Comparison of ENCODE assay signal across 31 mouse cellular contexts in the genomic region with DNA sequence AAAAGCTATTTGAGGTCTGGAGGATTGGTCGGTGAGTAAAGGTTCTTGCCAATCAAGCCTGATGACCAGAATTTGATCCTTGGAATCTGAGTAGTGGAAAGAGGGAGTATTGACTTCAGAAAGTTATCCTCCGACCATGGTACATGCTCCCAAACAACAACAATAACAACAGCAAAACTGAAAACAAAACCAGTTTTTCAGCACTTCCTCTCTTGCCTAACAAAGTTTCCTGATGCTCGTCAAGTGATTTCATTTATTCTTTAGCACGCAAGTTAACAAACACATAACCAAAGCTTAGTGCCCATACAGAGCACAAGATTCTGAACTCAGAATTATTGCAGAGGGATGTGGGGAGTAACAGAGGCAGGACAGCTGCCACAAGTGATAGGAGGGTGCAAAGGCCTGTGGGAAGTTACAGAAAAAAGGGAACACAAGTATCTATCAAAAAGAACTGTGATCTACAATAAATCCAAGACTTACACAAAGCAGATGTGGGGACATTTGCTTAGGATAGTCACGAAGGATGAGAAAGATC. TPM values are rescaled to one million over a fixed set of nuclear protein-coding genes. Genes with fewer than 3 reads are reported as not detected.
A peak's percentile ranks its signal among the peaks of the same experiment; 100 is the strongest.
DNase-seq lines count a peak whose midpoint lies in the region; ATAC-seq and TF ChIP-seq lines count a peak whose summit lies in the region.
"Had no signal": no experiment of that assay in that cellular context is flagged by ENCODE, and none has a peak within 500 bp of the region (broad histone marks: within the 10 kb centered on the region; RNA-seq: fewer than 3 reads in every experiment).

No protein-coding gene starts in this region.

- ATAC-seq in activated CD4-positive, CD25-positive, alpha-beta regulatory T cell, adult 4 months: peak; percentile 25
- peak; percentile 42 for ATAC-seq in megakaryocyte progenitor cell, adult 5-6 weeks (replicated peaks; ENCODE audit: poor library complexity)
- no peak for ATAC-seq in kidney, embryonic 15.5 days (replicated peaks; ENCODE audit: low FRiP score)
- no peak for ATAC-seq in erythroblast, adult 5-6 weeks (replicated peaks; ENCODE audit: low FRiP score, poor library complexity, severe bottlenecking)
- ATAC-seq: forebrain, embryonic 14.5 days; lung, postnatal 0 days had no signal

- no peak overlapping the region for H3K4me2 ChIP-seq in kidney, embryonic 15.5 days
- H3K4me2 ChIP-seq: embryonic facial prominence, embryonic 15.5 days; heart, embryonic 12.5 days; hindbrain, embryonic 13.5 days; limb, embryonic 15.5 days; liver, embryonic 13.5 days; midbrain, embryonic 12.5 days; neural tube, embryonic 13.5 days had no signal

- WGBS in cerebellum, adult 2 months: 92% methylated on average over 5 of the region's 5 CpGs
- WGBS in kidney, embryonic 15.5 days: 78% methylated on average over 5 of the region's 5 CpGs

- peaks cover 4% of the 10 kb centered on the region; the same call in 1 of the 2 replicates for H3K4me1 ChIP-seq in cerebellum, adult 2 months (ENCODE audit: control insufficient read depth, insufficient read depth, low read length)
- no peaks in the 10 kb centered on the region for H3K4me1 ChIP-seq in kidney, embryonic 15.5 days
- H3K4me1 ChIP-seq: embryonic facial prominence, embryonic 10.5 days; embryonic facial prominence, embryonic 15.5 days; hindbrain, embryonic 13.5 days; limb, embryonic 10.5 days; limb, embryonic 15.5 days; midbrain, embryonic 12.5 days; neural tube, embryonic 13.5 days had no signal

- no peak overlapping the region for H3K27ac ChIP-seq in cerebellum, adult 2 months (ENCODE audit: insufficient read depth, low read length)
- H3K27ac ChIP-seq in kidney, embryonic 15.5 days: no peak overlapping the region
- H3K27ac ChIP-seq: embryonic facial prominence, embryonic 10.5 days; embryonic facial prominence, embryonic 15.5 days; hindbrain, embryonic 13.5 days; limb, embryonic 10.5 days; limb, embryonic 15.5 days; liver, embryonic 13.5 days; midbrain, embryonic 12.5 days; neural tube, embryonic 13.5 days had no signal

- no peaks in the 10 kb centered on the region for H3K9me3 ChIP-seq in kidney, embryonic 15.5 days (replicated peaks)
- H3K9me3 ChIP-seq: embryonic facial prominence, embryonic 10.5 days; embryonic facial prominence, embryonic 15.5 days; G1E; heart, embryonic 12.5 days; hindbrain, embryonic 13.5 days; limb, embryonic 10.5 days; limb, embryonic 15.5 days; liver, embryonic 13.5 days; midbrain, embryonic 12.5 days; neural tube, embryonic 13.5 days had no signal

- DNase-seq in CD4-positive, CD25-positive, alpha-beta regulatory T cell, adult 2 months (ENCODE audit: low read depth, low spot score): peak; percentile 29
- DNase-seq in induced T-regulatory cell, adult 2 months (ENCODE audit: low read depth): peak; percentile 77
- DNase-seq in embryo, embryonic 10.5 days (ENCODE audit: low spot score): no peak
- DNase-seq in cerebellum, adult 2 months: no peak
- DNase-seq: adrenal gland, adult 2 months; cerebellum, adult 11 months; cerebellum, adult 9-11 months; gastrocnemius, postnatal 25 days; heart, adult 18-20 months; heart, postnatal 4 days; kidney, adult 11 months; kidney, postnatal 25 days; liver, embryonic 13.5 days; lung, adult 18-20 months; lung, postnatal 4 days; thymus, postnatal 4 days had no signal

- no peaks in the 10 kb centered on the region for H3K27me3 ChIP-seq in cerebellum, adult 2 months (ENCODE audit: control insufficient read depth, insufficient read depth, low read length)
- no peaks in the 10 kb centered on the region for H3K27me3 ChIP-seq in kidney, embryonic 15.5 days
- H3K27me3 ChIP-seq: embryonic facial prominence, embryonic 15.5 days; heart, embryonic 12.5 days; hindbrain, embryonic 13.5 days; limb, embryonic 15.5 days; liver, embryonic 13.5 days; midbrain, embryonic 12.5 days; neural tube, embryonic 13.5 days had no signal

- H3K4me3 ChIP-seq in cerebellum, adult 2 months (replicated peaks; ENCODE audit: insufficient read depth, low read depth, low read length): no peak overlapping the region
- H3K4me3 ChIP-seq in kidney, embryonic 15.5 days (replicated peaks): no peak overlapping the region
- H3K4me3 ChIP-seq: embryonic facial prominence, embryonic 10.5 days; embryonic facial prominence, embryonic 15.5 days; heart, embryonic 12.5 days; hindbrain, embryonic 13.5 days; limb, embryonic 10.5 days; limb, embryonic 15.5 days; liver, embryonic 13.5 days; midbrain, embryonic 12.5 days; neural tube, embryonic 13.5 days had no signal

- TF ChIP-seq CTCF in cerebellum, adult 2 months (IDR thresholded peaks at IDR 0.05; ENCODE audit: borderline replicate concordance, insufficient read depth, low read depth, low read length): no peak

- no peak overlapping the region for H3K9ac ChIP-seq in kidney, embryonic 15.5 days
- H3K9ac ChIP-seq: embryonic facial prominence, embryonic 15.5 days; heart, embryonic 12.5 days; hindbrain, embryonic 13.5 days; limb, embryonic 15.5 days; liver, embryonic 13.5 days; midbrain, embryonic 12.5 days; neural tube, embryonic 13.5 days had no signal

- H3K36me3 ChIP-seq in kidney, embryonic 15.5 days: no peaks in the 10 kb centered on the region
- H3K36me3 ChIP-seq: embryonic facial prominence, embryonic 10.5 days; embryonic facial prominence, embryonic 15.5 days; G1E; heart, embryonic 12.5 days; hindbrain, embryonic 13.5 days; limb, embryonic 10.5 days; limb, embryonic 15.5 days; liver, embryonic 13.5 days; midbrain, embryonic 12.5 days; neural tube, embryonic 13.5 days had no signal

- TF ChIP-seq POLR2A in cerebellum, adult 2 months (IDR thresholded peaks at IDR 0.05; ENCODE audit: borderline replicate concordance, insufficient read depth, low read length): no peak

RNA-seq across cellular contexts. Expression of gene Nabp1, which starts 42.1 kb away (rescaled TPM):
- polyA plus RNA-seq in activated CD4-positive, CD25-positive, alpha-beta regulatory T cell, adult 4 months (2017; shearing (Covaris generic)): 10 to 100 TPM; 36.4 to 49.1 TPM
- 14.9 and 16.0 TPM in 2 replicates for total RNA-seq in megakaryocyte progenitor cell, adult 5-6 weeks (2015)
- total RNA-seq in megakaryocyte progenitor cell, adult 5-6 weeks (2017): 27.5 and 28.3 TPM in 2 replicates
- 8.2 and 9.6 TPM in 2 replicates for polyA plus RNA-seq in cerebellum, adult 2 months (2012; rRNA removed)
- 21.1 TPM in 2 replicates for polyA plus RNA-seq in kidney, embryonic 15.5 days (2015; fragmentation: Nextera tagmentation; extraction: Ambion mirVana)
- total RNA-seq in erythroblast, adult 5-6 weeks (2015; ENCODE audit: low replicate concordance): 26.7 and 28.2 TPM in 2 replicates
- 18.1 and 28.2 TPM in 2 replicates for total RNA-seq in erythroblast, adult 5-6 weeks (2017; ENCODE audit: low replicate concordance)

Comparison
In these comparisons a context has a peak if more than half of its experiments do, and no peak if none do; other contexts are left out.
1. DNase-seq: peak in CD4-positive, CD25-positive, alpha-beta regulatory T cell, adult 2 months (single experiment) and induced T-regulatory cell, adult 2 months (single experiment); none in embryo, embryonic 10.5 days (single experiment) and cerebellum, adult 2 months (0 of 2).
2. ATAC-seq: peak in activated CD4-positive, CD25-positive, alpha-beta regulatory T cell, adult 4 months (single experiment) and megakaryocyte progenitor cell, adult 5-6 weeks (single experiment); none in kidney, embryonic 15.5 days (single experiment) and erythroblast, adult 5-6 weeks (single experiment).